Comparison of ENCODE assay signal across 9 mouse cellular contexts in the genomic region with DNA sequence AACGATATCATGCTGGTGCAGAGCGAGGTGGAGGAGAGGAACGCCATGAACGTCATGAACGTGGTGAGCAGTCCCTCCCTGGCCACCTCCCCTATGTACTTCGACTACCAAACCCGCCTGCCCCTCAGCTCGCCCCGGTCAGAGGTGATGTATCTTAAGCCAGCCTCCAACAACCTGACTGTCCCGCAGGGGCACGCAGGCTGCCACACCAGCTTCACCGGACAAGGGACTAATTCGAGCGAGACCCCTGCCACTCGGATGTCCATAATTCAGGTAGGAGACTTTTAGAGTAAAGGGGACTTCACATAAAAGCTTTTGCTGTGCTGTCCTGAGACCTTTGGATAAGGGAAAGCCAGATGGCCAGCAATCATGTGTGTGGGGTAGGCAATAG. TPM values are rescaled to one million over a fixed set of nuclear protein-coding genes. Genes with fewer than 3 reads are reported as not detected.
DNase-seq lines count a peak whose midpoint lies in the region; ATAC-seq and TF ChIP-seq lines count a peak whose summit lies in the region.
"Had no signal": no experiment of that assay in that cellular context is flagged by ENCODE, and none has a peak within 500 bp of the region (broad histone marks: within the 10 kb centered on the region; RNA-seq: fewer than 3 reads in every experiment).

No protein-coding gene starts in this region.

- H3K4me3 ChIP-seq in cerebellum, adult 2 months (replicated peaks; ENCODE audit: insufficient read depth, low read depth, low read length): peak overlapping the region; percentile 45
- H3K4me3 ChIP-seq in embryonic facial prominence, embryonic 12.5 days: peak overlapping the region; percentile 57
- H3K4me3 ChIP-seq in intestine, embryonic 15.5 days (replicated peaks): peak overlapping the region; percentile 50
- H3K4me3 ChIP-seq: liver, embryonic 15.5 days had no signal

- H3K4me2 ChIP-seq in embryonic facial prominence, embryonic 12.5 days (replicated peaks): peak overlapping the region; percentile 87
- peak overlapping the region; percentile 87 for H3K4me2 ChIP-seq in intestine, embryonic 15.5 days (replicated peaks)
- H3K4me2 ChIP-seq: liver, embryonic 15.5 days had no signal

- no peaks in the 10 kb centered on the region for H3K36me3 ChIP-seq in embryonic facial prominence, embryonic 12.5 days
- H3K36me3 ChIP-seq in intestine, embryonic 15.5 days: no peaks in the 10 kb centered on the region
- H3K36me3 ChIP-seq: liver, embryonic 15.5 days had no signal

- WGBS in cerebellum, adult 2 months: 6% methylated on average over 15 of the region's 15 CpGs
- 3% methylated on average over 15 of the region's 15 CpGs for WGBS in embryonic facial prominence, embryonic 12.5 days
- WGBS in intestine, embryonic 15.5 days: 4% methylated on average over 15 of the region's 15 CpGs

- TF ChIP-seq POLR2A in cerebellum, adult 2 months (IDR thresholded peaks at IDR 0.05; ENCODE audit: borderline replicate concordance, insufficient read depth, low read length): no peak

- H3K9me3 ChIP-seq in embryonic facial prominence, embryonic 12.5 days: no peaks in the 10 kb centered on the region
- no peaks in the 10 kb centered on the region for H3K9me3 ChIP-seq in intestine, embryonic 15.5 days
- H3K9me3 ChIP-seq: liver, embryonic 15.5 days had no signal

- no peak for TF ChIP-seq CTCF in cerebellum, adult 2 months (IDR thresholded peaks at IDR 0.05; ENCODE audit: borderline replicate concordance, insufficient read depth, low read depth, low read length)

- H3K9ac ChIP-seq in embryonic facial prominence, embryonic 12.5 days: 0 out of 2 replicates have a peak overlapping the region, but pooled peaks have one; percentile 27
- H3K9ac ChIP-seq in intestine, embryonic 15.5 days: no peak overlapping the region
- H3K9ac ChIP-seq: liver, embryonic 15.5 days had no signal

- peak in 1 of 2 experiments; percentile 13 for DNase-seq in cerebellum, adult 2 months
- no peak for DNase-seq in cerebellum, adult 11 months
- DNase-seq in lung, postnatal 14 days: peak; percentile 7
- DNase-seq in thymus, postnatal 10 days (ENCODE audit: low spot score in 2 of 2): no peak
- DNase-seq in cerebellum, adult 9-10 months: no peak

- H3K4me1 ChIP-seq in cerebellum, adult 2 months (ENCODE audit: control insufficient read depth, insufficient read depth, low read length): peaks cover 7% of the 10 kb centered on the region; the same call in 1 of the 2 replicates
- peaks cover 14% of the 10 kb centered on the region; the same call in 1 of the 2 replicates for H3K4me1 ChIP-seq in embryonic facial prominence, embryonic 12.5 days
- H3K4me1 ChIP-seq in intestine, embryonic 15.5 days (replicated peaks): peaks cover 18% of the 10 kb centered on the region

- H3K27me3 ChIP-seq in cerebellum, adult 2 months (ENCODE audit: control insufficient read depth, insufficient read depth, low read length): peaks cover 6% of the 10 kb centered on the region; the same call in 1 of the 2 replicates
- H3K27me3 ChIP-seq in embryonic facial prominence, embryonic 12.5 days: peaks cover 23% of the 10 kb centered on the region
- H3K27me3 ChIP-seq in intestine, embryonic 15.5 days (replicated peaks): peaks cover 38% of the 10 kb centered on the region

- no peak for ATAC-seq in embryonic facial prominence, embryonic 12.5 days (ENCODE audit: insufficient number of reproducible peaks, insufficient read depth, low FRiP score, low TSS enrichment)
- ATAC-seq in intestine, embryonic 15.5 days: no peak
- ATAC-seq in erythroblast, adult 5-6 weeks (replicated peaks; ENCODE audit: low FRiP score, poor library complexity, severe bottlenecking): no peak

- H3K27ac ChIP-seq in cerebellum, adult 2 months (ENCODE audit: insufficient read depth, low read length): no peak overlapping the region
- H3K27ac ChIP-seq in embryonic facial prominence, embryonic 12.5 days: no peak overlapping the region
- no peak overlapping the region for H3K27ac ChIP-seq in intestine, embryonic 15.5 days
- H3K27ac ChIP-seq: liver, embryonic 15.5 days had no signal

RNA-seq across cellular contexts. Expression of a gene that starts 5.0 kb away (rescaled TPM):
- 8.3 and 9.3 TPM in 2 replicates for polyA plus RNA-seq in cerebellum, adult 2 months (2012; rRNA removed)
- polyA plus RNA-seq in embryonic facial prominence, embryonic 12.5 days (2016; fragmentation: Nextera tagmentation; extraction: Ambion mirVana): 7.6 and 8.9 TPM in 2 replicates
- polyA plus RNA-seq in intestine, embryonic 15.5 days (2015; fragmentation: Nextera tagmentation; extraction: Ambion mirVana): 4.9 and 5.3 TPM in 2 replicates
- total RNA-seq in erythroblast, adult 5-6 weeks (2015; ENCODE audit: low replicate concordance): not detected in 2 replicates
- not detected in 2 replicates for total RNA-seq in erythroblast, adult 5-6 weeks (2017; ENCODE audit: low replicate concordance)
